Comparison of ENCODE assay signal across 30 mouse cellular contexts in genomic region chr15:101491431-101491830, GRCm38 (mm10). TPM values are rescaled to one million over a fixed set of nuclear protein-coding genes. Genes with fewer than 3 reads are reported as not detected.
A peak's percentile ranks its signal among the peaks of the same experiment; 100 is the strongest.
DNase-seq lines count a peak whose midpoint lies in the region; ATAC-seq and TF ChIP-seq lines count a peak whose summit lies in the region.
"Had no signal": no experiment of that assay in that cellular context is flagged by ENCODE, and none has a peak within 500 bp of the region (broad histone marks: within the 10 kb centered on the region; RNA-seq: fewer than 3 reads in every experiment).

TSS of gene Krt83 (minus strand) at chr15:101491512.

- H3K4me3 ChIP-seq in lung, embryonic 14.5 days (ENCODE audit: low read depth, low read length) = no peak within 1 kb of the TSS
- no peak within 1 kb of the TSS for H3K4me3 ChIP-seq in thymus, adult 2 months (ENCODE audit: control insufficient read depth, insufficient read depth, low read length)
- H3K4me3 ChIP-seq: forebrain, embryonic 13.5 days; liver, embryonic 12.5 days; neural tube, embryonic 13.5 days; stomach, embryonic 15.5 days had no signal

- H3K27ac ChIP-seq in lung, embryonic 14.5 days (ENCODE audit: low read depth) = no peak within 1 kb of the TSS
- no peak within 1 kb of the TSS for H3K27ac ChIP-seq in thymus, adult 2 months (ENCODE audit: control insufficient read depth, insufficient read depth, low read length)
- H3K27ac ChIP-seq: forebrain, embryonic 13.5 days; liver, embryonic 12.5 days; neural tube, embryonic 13.5 days; stomach, embryonic 15.5 days had no signal

- no peaks in the 10 kb centered on the region for H3K9me3 ChIP-seq in lung, embryonic 14.5 days (ENCODE audit: low read depth, low read length)
- H3K9me3 ChIP-seq: forebrain, embryonic 13.5 days; liver, embryonic 12.5 days; neural tube, embryonic 13.5 days; stomach, embryonic 15.5 days had no signal

- H3K27me3 ChIP-seq in lung, embryonic 14.5 days (ENCODE audit: insufficient read depth, low read length) = no peaks in the 10 kb centered on the region
- H3K27me3 ChIP-seq in thymus, adult 2 months (ENCODE audit: control insufficient read depth, insufficient read depth, low read length) = no peaks in the 10 kb centered on the region
- H3K27me3 ChIP-seq: forebrain, embryonic 13.5 days; liver, embryonic 12.5 days; neural tube, embryonic 13.5 days; stomach, embryonic 15.5 days had no signal

- no peaks in the 10 kb centered on the region for H3K4me1 ChIP-seq in lung, embryonic 14.5 days (ENCODE audit: insufficient read depth)
- peaks cover 14% of the 10 kb centered on the region for H3K4me1 ChIP-seq in thymus, adult 2 months (replicated peaks; ENCODE audit: control insufficient read depth, insufficient read depth, low read length)
- H3K4me1 ChIP-seq: forebrain, embryonic 13.5 days; liver, embryonic 12.5 days; neural tube, embryonic 13.5 days had no signal

- peak; percentile 11 for DNase-seq in lung, embryonic 14.5 days
- no peak for DNase-seq in lung, postnatal 14 days
- peak; percentile 7 for DNase-seq in Muller cell, postnatal 12 days (ENCODE audit: inconsistent ontology term)
- peak; percentile 31 for DNase-seq in brain, embryonic 14.5 days (ENCODE audit: low read depth)
- peak; percentile 13 for DNase-seq in lung, postnatal 25 days (ENCODE audit: low spot score)
- DNase-seq in thymus, adult 2 months = no peak
- DNase-seq in spleen, postnatal 14 days (ENCODE audit: low spot score in 2 of 2) = no peak
- DNase-seq: adrenal gland, adult 2 months; adrenal gland, postnatal 36 days; cerebellum, adult 11 months; cerebellum, adult 9-10 months; cerebellum, postnatal 36 days; gastrocnemius, postnatal 10 days; heart, postnatal 14 days; kidney, adult 11 months; kidney, postnatal 14 days; left cerebral cortex, postnatal 4 days; liver, postnatal 0 days; right cerebral cortex, postnatal 4 days; thymus, postnatal 14 days had no signal

- no peak within 1 kb of the TSS for H3K9ac ChIP-seq in lung, embryonic 14.5 days
- H3K9ac ChIP-seq: forebrain, embryonic 13.5 days; liver, embryonic 12.5 days; liver, postnatal 0 days; neural tube, embryonic 13.5 days; stomach, embryonic 15.5 days had no signal

- no peak within 1 kb of the TSS for H3K4me2 ChIP-seq in lung, embryonic 14.5 days
- H3K4me2 ChIP-seq: forebrain, embryonic 13.5 days; liver, embryonic 12.5 days; neural tube, embryonic 13.5 days; stomach, embryonic 15.5 days had no signal

- 70% methylated on average over 6 of the region's 6 CpGs for WGBS in lung, embryonic 14.5 days
- 98% methylated on average over 6 of the region's 6 CpGs for WGBS in thymus, adult 2 months

- H3K36me3 ChIP-seq in lung, embryonic 14.5 days (ENCODE audit: insufficient read depth) = no peaks in the 10 kb centered on the region
- no peaks in the 10 kb centered on the region for H3K36me3 ChIP-seq in thymus, adult 2 months (ENCODE audit: control insufficient read depth, insufficient read depth, low read length)
- H3K36me3 ChIP-seq: liver, embryonic 12.5 days; neural tube, embryonic 13.5 days; stomach, embryonic 15.5 days had no signal

- TF ChIP-seq CTCF in lung, embryonic 14.5 days (IDR thresholded peaks at IDR 0.05; ENCODE audit: low read depth) = no peak
- no peak for TF ChIP-seq CTCF in brain, embryonic 14.5 days (IDR thresholded peaks at IDR 0.05; ENCODE audit: borderline replicate concordance, extremely low read depth, insufficient read depth, insufficient read length)
- TF ChIP-seq CTCF in thymus, adult 2 months (IDR thresholded peaks at IDR 0.05; ENCODE audit: borderline replicate concordance, control insufficient read depth, extremely low read depth, insufficient read depth, low read length, poor library complexity) = no peak

- no peak for ATAC-seq in lung, embryonic 14.5 days (ENCODE audit: insufficient read depth)
- ATAC-seq: activated CD4-positive, CD25-positive, alpha-beta regulatory T cell, adult 4 months; forebrain, embryonic 13.5 days; liver, embryonic 12.5 days; liver, postnatal 0 days had no signal

- TF ChIP-seq POLR2A in brain, embryonic 14.5 days (IDR thresholded peaks at IDR 0.05; ENCODE audit: borderline replicate concordance, extremely low read depth, insufficient read depth, insufficient read length, poor library complexity, severe bottlenecking) = no peak
- no peak for TF ChIP-seq POLR2A in thymus, adult 2 months (IDR thresholded peaks at IDR 0.05; ENCODE audit: control insufficient read depth, extremely low read depth, insufficient read depth, low read length, poor library complexity)

RNA-seq across cellular contexts. Expression of gene Krt83, which starts in this region (rescaled TPM):
- 0.13 TPM in 1 of 2 replicates, not detected in the other for polyA plus RNA-seq in lung, embryonic 14.5 days (2014; fragmentation: Nextera tagmentation; extraction: Ambion mirVana)
- not detected in 2 replicates for polyA plus RNA-seq in brain, embryonic 14.5 days (2012; rRNA removed)
- 0.92 and 1.8 TPM in 2 replicates for polyA plus RNA-seq in thymus, adult 2 months (2012; rRNA removed)
- polyA plus RNA-seq: embryonic facial prominence, embryonic 11.5 days; forebrain, embryonic 13.5 days; heart, embryonic 14.5 days; hindbrain, embryonic 11.5 days; kidney, embryonic 14.5 days; liver, embryonic 12.5 days; neural tube, embryonic 13.5 days; urinary bladder, adult 2 months had no signal

Comparison
In these comparisons a context has a peak if more than half of its experiments do, and no peak if none do; other contexts are left out.
1. DNase-seq: peak in Muller cell, postnatal 12 days (single experiment) and lung, postnatal 25 days (single experiment); none in lung, postnatal 14 days (single experiment), thymus, adult 2 months (single experiment) and spleen, postnatal 14 days (0 of 2).
2. Peak in DNase-seq in lung, embryonic 14.5 days; RNA of the gene not detected or under 1 TPM.
3. Peak in DNase-seq in brain, embryonic 14.5 days; RNA of the gene not detected or under 1 TPM.